9 mouse cellular contexts compared by ENCODE assay signal in genomic region chr16:30821191-30821910, GRCm38 (mm10).
DNase-seq lines count a peak whose midpoint lies in the region; ATAC-seq and TF ChIP-seq lines count a peak whose summit lies in the region.
"Had no signal": no experiment of that assay in that cellular context is flagged by ENCODE, and none has a peak within 500 bp of the region (broad histone marks: within the 10 kb centered on the region; RNA-seq: fewer than 3 reads in every experiment).

No protein-coding gene starts in this region.

- no peak for TF ChIP-seq CTCF in stomach, postnatal 0 days (IDR thresholded peaks at IDR 0.05; ENCODE audit: low read depth)

- peak overlapping the region; percentile 17; the same call in 1 of the 2 replicates for H3K4me3 ChIP-seq in forebrain, embryonic 13.5 days
- 0 out of 2 replicates have a peak overlapping the region, but pooled peaks have one; percentile 1 for H3K4me3 ChIP-seq in stomach, postnatal 0 days (ENCODE audit: low read depth, low read length)

- no peak for TF ChIP-seq EP300 in stomach, postnatal 0 days (optimal IDR thresholded peaks at IDR 0.05)

- peak overlapping the region; percentile 51 for H3K4me2 ChIP-seq in forebrain, embryonic 13.5 days
- H3K4me2 ChIP-seq in stomach, postnatal 0 days (replicated peaks; ENCODE audit: low read depth): peak overlapping the region; percentile 39

- no peaks in the 10 kb centered on the region for H3K27me3 ChIP-seq in forebrain, embryonic 13.5 days
- H3K27me3 ChIP-seq in stomach, postnatal 0 days (ENCODE audit: control insufficient read depth, insufficient read depth, low read length): no peaks in the 10 kb centered on the region

- peaks cover 15% of the 10 kb centered on the region for H3K4me1 ChIP-seq in forebrain, embryonic 13.5 days
- peaks cover 16% of the 10 kb centered on the region for H3K4me1 ChIP-seq in stomach, postnatal 0 days (replicated peaks; ENCODE audit: control insufficient read depth, insufficient read depth)

- peak; percentile 50; the same call in 1 of the 2 replicates for ATAC-seq in forebrain, embryonic 13.5 days
- peak; percentile 82 for ATAC-seq in stomach, postnatal 0 days (ENCODE audit: low FRiP score, low TSS enrichment)
- ATAC-seq in frontal cortex, adult (ENCODE audit: low TSS enrichment): no peak; the same call in 1 of the 2 replicates

- peak overlapping the region; percentile 35; the same call in 1 of the 2 replicates for H3K27ac ChIP-seq in forebrain, embryonic 13.5 days
- peak overlapping the region; percentile 84 for H3K27ac ChIP-seq in stomach, postnatal 0 days (replicated peaks)

- H3K9me3 ChIP-seq in forebrain, embryonic 13.5 days (replicated peaks): no peaks in the 10 kb centered on the region
- no peaks in the 10 kb centered on the region for H3K9me3 ChIP-seq in stomach, postnatal 0 days (ENCODE audit: control insufficient read depth, low read length)
- H3K9me3 ChIP-seq: G1E had no signal

- DNase-seq in left cerebral cortex, postnatal 14 days (ENCODE audit: low spot score in 2 of 2): peak; percentile 7 to 10
- no peak for DNase-seq in left cerebral cortex, adult 9 months (ENCODE audit: low spot score in 2 of 2)
- peak; percentile 76 for DNase-seq in heart, postnatal 25 days (ENCODE audit: low spot score)
- peak; percentile 82 to 88 for DNase-seq in kidney, postnatal 4 days
- DNase-seq in mesoderm, embryonic 11.5 days (ENCODE audit: low read depth, low spot score): peak; percentile 78
- DNase-seq in stomach, postnatal 0 days (ENCODE audit: low spot score): peak; percentile 78

- WGBS in forebrain, embryonic 13.5 days: 14% methylated on average over 17 of the region's 17 CpGs
- WGBS in stomach, postnatal 0 days: 9% methylated on average over 17 of the region's 17 CpGs

- intact Hi-C loops in left cerebral cortex, postnatal 14 days (cut with DNase I): no loop called here
- intact Hi-C loops in heart, postnatal 25 days (cut with DNase I): loop anchor here (1.0 to 5.0 kb wide), 8 partner anchors 25 to 246 kb away; no protein-coding TSS in a partner anchor

- no peak overlapping the region for H3K9ac ChIP-seq in forebrain, embryonic 13.5 days
- peak overlapping the region; percentile 23 for H3K9ac ChIP-seq in stomach, postnatal 0 days (ENCODE audit: low read length)

- no peaks in the 10 kb centered on the region for H3K36me3 ChIP-seq in forebrain, embryonic 13.5 days (ENCODE audit: poor library complexity, severe bottlenecking)
- no peaks in the 10 kb centered on the region for H3K36me3 ChIP-seq in stomach, postnatal 0 days (ENCODE audit: control insufficient read depth, insufficient read depth, low read length)
- H3K36me3 ChIP-seq: G1E had no signal

Comparison
In these comparisons a context has a peak if more than half of its experiments do, and no peak if none do; other contexts are left out.
1. DNase-seq: peak in left cerebral cortex, postnatal 14 days (2 of 2), heart, postnatal 25 days (single experiment), kidney, postnatal 4 days (2 of 2), mesoderm, embryonic 11.5 days (single experiment) and stomach, postnatal 0 days (single experiment); none in left cerebral cortex, adult 9 months (0 of 2).